Mouse (Mus musculus): ENCODE measurements around the gene Apobec2. TPM values are rescaled to one million over a fixed set of nuclear protein-coding genes. Genes with fewer than 3 reads are reported as not detected.

Apobec2 gene
- polyA plus RNA-seq, 1 experiment, result 122 TPM

GRCm38 (mm10) chr17:48467395-48468231 lies 34.9 kb upstream of the Apobec2 start:
- Histone ChIP-seq H3K79me2 (ENCODE audit: control insufficient read depth, insufficient read depth) (no peaks in the 10 kb centered on the region), H3K27me3 (ENCODE audit: control insufficient read depth, insufficient read depth, insufficient read length) (peaks cover 16% of the 10 kb centered on the region), H3K4me2 (ENCODE audit: low read depth) (no peak overlapping the region), H3K4me3 (no peak overlapping the region), H3K36me3 (ENCODE audit: control insufficient read depth, insufficient read depth) (no peaks in the 10 kb centered on the region), H3ac (ENCODE audit: control insufficient read depth, insufficient read length) (no peak overlapping the region)
- TF ChIP-seq MYOD1 (IDR thresholded peaks at IDR 0.05; ENCODE audit: control insufficient read depth in 1 of 3, insufficient read length in 2 of 3, low read depth in 2 of 3) (no peak), REST (IDR thresholded peaks at IDR 0.05; ENCODE audit: insufficient read depth, insufficient read length) (no peak), SRF (IDR thresholded peaks at IDR 0.05; ENCODE audit: control insufficient read depth, insufficient read length, low read depth) (no peak), POLR2A (IDR thresholded peaks at IDR 0.05; ENCODE audit: insufficient read length, low read depth) (no peak), E2F4 (IDR thresholded peaks at IDR 0.05; ENCODE audit: insufficient read depth) (no peak), MYOG (IDR thresholded peaks at IDR 0.05; ENCODE audit: control insufficient read depth in 1 of 3, insufficient read depth in 1 of 3, insufficient read length in 2 of 3, low read depth in 2 of 3) (no peak), USF1 (IDR thresholded peaks at IDR 0.05; ENCODE audit: low read depth) (no peak), CEBPB (IDR thresholded peaks at IDR 0.05; ENCODE audit: insufficient read depth, poor library complexity, severe bottlenecking) (no peak), POLR2AphosphoS2 (IDR thresholded peaks at IDR 0.05; ENCODE audit: insufficient read length, low read depth) (no peak), MAX (IDR thresholded peaks at IDR 0.05; ENCODE audit: low read depth) (no peak)

DNA sequence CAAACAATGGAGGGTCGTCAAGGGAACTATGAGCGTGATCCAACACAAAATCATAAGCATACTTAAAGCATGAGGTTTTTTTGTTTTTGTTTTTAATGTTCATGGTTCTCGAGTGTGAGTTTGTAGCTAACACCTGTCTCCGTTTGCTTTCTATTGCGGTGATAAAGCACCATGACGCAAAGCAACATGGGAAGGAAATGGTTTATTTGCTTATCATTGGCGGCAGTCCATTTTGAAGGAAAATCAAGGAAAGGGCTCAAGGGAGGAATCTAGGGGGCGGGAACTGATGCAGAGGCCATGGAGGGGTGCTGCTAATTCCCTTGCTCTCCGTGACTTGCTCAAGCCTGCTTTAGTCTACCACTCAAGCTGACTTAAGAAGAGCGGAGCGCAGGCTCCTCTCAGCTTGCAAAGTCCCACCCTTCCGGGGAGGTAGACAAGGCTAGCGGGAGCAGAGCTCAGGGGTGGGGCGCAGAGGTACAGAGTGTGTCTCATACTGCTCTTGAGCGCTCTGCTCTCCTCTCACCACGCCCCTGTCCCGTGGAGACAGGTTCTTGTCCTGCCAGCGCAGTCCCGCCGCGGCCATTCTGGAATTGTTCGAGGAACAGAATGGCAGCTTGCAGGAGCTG lies 34.2 kb upstream of the Apobec2 start:
- Histone ChIP-seq H3ac (ENCODE audit: control insufficient read depth, insufficient read length) (no peak overlapping the region), H3K4me2 (ENCODE audit: low read depth) (no peak overlapping the region), H3K36me3 (ENCODE audit: control insufficient read depth, insufficient read depth) (no peaks in the 10 kb centered on the region), H3K4me3 (no peak overlapping the region), H3K27me3 (ENCODE audit: control insufficient read depth, insufficient read depth, insufficient read length) (peaks cover 16% of the 10 kb centered on the region), H3K79me2 (ENCODE audit: control insufficient read depth, insufficient read depth) (no peaks in the 10 kb centered on the region)
- no peak for TF ChIP-seq SRF (IDR thresholded peaks at IDR 0.05; ENCODE audit: control insufficient read depth, insufficient read length, low read depth)
- TF ChIP-seq POLR2AphosphoS2 (IDR thresholded peaks at IDR 0.05; ENCODE audit: insufficient read length, low read depth), result no peak
- TF ChIP-seq POLR2A (IDR thresholded peaks at IDR 0.05; ENCODE audit: insufficient read length, low read depth), result no peak
- TF ChIP-seq MYOG (IDR thresholded peaks at IDR 0.05; ENCODE audit: control insufficient read depth in 1 of 3, insufficient read depth in 1 of 3, insufficient read length in 2 of 3, low read depth in 2 of 3), result no peak
- TF ChIP-seq MYOD1 (IDR thresholded peaks at IDR 0.05; ENCODE audit: control insufficient read depth in 1 of 3, insufficient read length in 2 of 3, low read depth in 2 of 3), result no peak
- TF ChIP-seq USF1 (IDR thresholded peaks at IDR 0.05; ENCODE audit: low read depth), result no peak
- TF ChIP-seq TCF12 (IDR thresholded peaks at IDR 0.05; ENCODE audit: insufficient read depth, poor library complexity, severe bottlenecking), result no peak
- TF ChIP-seq CEBPB (IDR thresholded peaks at IDR 0.05; ENCODE audit: insufficient read depth, poor library complexity, severe bottlenecking), result no peak
- no peak for TF ChIP-seq MAX (IDR thresholded peaks at IDR 0.05; ENCODE audit: low read depth)
- no peak for TF ChIP-seq TCF3 (IDR thresholded peaks at IDR 0.05; ENCODE audit: insufficient read length, low read depth)
- no peak for TF ChIP-seq REST (IDR thresholded peaks at IDR 0.05; ENCODE audit: insufficient read depth, insufficient read length)
- no peak for TF ChIP-seq E2F4 (IDR thresholded peaks at IDR 0.05; ENCODE audit: insufficient read depth)

- H3ac ChIP-seq (ENCODE audit: control insufficient read depth, insufficient read length), result no peak overlapping the region
- TF ChIP-seq TCF3 (IDR thresholded peaks at IDR 0.05; ENCODE audit: insufficient read length, low read depth), result no peak
- no peak for TF ChIP-seq MYOD1 (IDR thresholded peaks at IDR 0.05; ENCODE audit: control insufficient read depth in 1 of 3, insufficient read length in 2 of 3, low read depth in 2 of 3)
- no peak for TF ChIP-seq SRF (IDR thresholded peaks at IDR 0.05; ENCODE audit: control insufficient read depth, insufficient read length, low read depth)
- no peak for TF ChIP-seq REST (IDR thresholded peaks at IDR 0.05; ENCODE audit: insufficient read depth, insufficient read length)
- TF ChIP-seq POLR2A (IDR thresholded peaks at IDR 0.05; ENCODE audit: insufficient read length, low read depth), result no peak
- no peak for TF ChIP-seq USF1 (IDR thresholded peaks at IDR 0.05; ENCODE audit: low read depth)
- no peaks in the 10 kb centered on the region for H3K36me3 ChIP-seq (ENCODE audit: control insufficient read depth, insufficient read depth)
- no peak overlapping the region for H3K4me3 ChIP-seq
- H3K4me2 ChIP-seq (ENCODE audit: low read depth), result no peak overlapping the region
- H3K79me2 ChIP-seq (ENCODE audit: control insufficient read depth, insufficient read depth), result no peaks in the 10 kb centered on the region
- H3K27me3 ChIP-seq (ENCODE audit: control insufficient read depth, insufficient read depth, insufficient read length), result peaks cover 12% of the 10 kb centered on the region
Observed at GRCm38 (mm10) chr17:48463391-48463790, 30.7 kb upstream of the Apobec2 start.

DNA sequence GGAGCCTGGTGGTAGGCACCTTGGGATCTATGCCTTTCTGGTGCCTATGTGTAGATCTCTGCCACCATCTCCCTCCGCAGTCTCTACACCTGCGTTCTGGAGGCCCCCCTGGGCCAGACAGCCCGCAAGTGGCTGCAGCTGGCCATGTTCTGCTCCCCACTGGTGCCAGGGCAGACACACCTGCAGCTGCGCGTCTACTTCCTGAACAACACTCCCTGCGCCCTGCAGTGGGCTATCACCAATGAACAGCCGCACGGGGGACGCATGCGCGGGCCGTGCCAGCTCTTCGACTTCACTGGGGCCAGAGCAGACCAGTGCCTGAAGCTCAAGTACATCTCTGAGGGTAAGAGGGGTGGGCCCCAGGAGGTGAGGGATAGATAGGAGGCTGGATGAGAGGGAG lies 29.4 kb upstream of the Apobec2 start:
- Histone ChIP-seq H3K79me2 (ENCODE audit: control insufficient read depth, insufficient read depth) (no peaks in the 10 kb centered on the region), H3K4me2 (ENCODE audit: low read depth) (no peak overlapping the region), H3K4me3 (no peak overlapping the region), H3ac (ENCODE audit: control insufficient read depth, insufficient read length) (no peak overlapping the region), H3K36me3 (ENCODE audit: control insufficient read depth, insufficient read depth) (no peaks in the 10 kb centered on the region), H3K27me3 (ENCODE audit: control insufficient read depth, insufficient read depth, insufficient read length) (peaks cover 8% of the 10 kb centered on the region)
- no peak for TF ChIP-seq TCF3 (IDR thresholded peaks at IDR 0.05; ENCODE audit: insufficient read length, low read depth)
- no peak for TF ChIP-seq E2F4 (IDR thresholded peaks at IDR 0.05; ENCODE audit: insufficient read depth)
- TF ChIP-seq SRF (IDR thresholded peaks at IDR 0.05; ENCODE audit: control insufficient read depth, insufficient read length, low read depth), result no peak
- TF ChIP-seq REST (IDR thresholded peaks at IDR 0.05; ENCODE audit: insufficient read depth, insufficient read length), result no peak
- no peak for TF ChIP-seq MYOD1 (IDR thresholded peaks at IDR 0.05; ENCODE audit: control insufficient read depth in 1 of 3, insufficient read length in 2 of 3, low read depth in 2 of 3)
- TF ChIP-seq POLR2A (IDR thresholded peaks at IDR 0.05; ENCODE audit: insufficient read length, low read depth), result no peak
- no peak for TF ChIP-seq MAX (IDR thresholded peaks at IDR 0.05; ENCODE audit: low read depth)
- no peak for TF ChIP-seq CEBPB (IDR thresholded peaks at IDR 0.05; ENCODE audit: insufficient read depth, poor library complexity, severe bottlenecking)
- no peak for TF ChIP-seq USF1 (IDR thresholded peaks at IDR 0.05; ENCODE audit: low read depth)
- no peak for TF ChIP-seq TCF12 (IDR thresholded peaks at IDR 0.05; ENCODE audit: insufficient read depth, poor library complexity, severe bottlenecking)
- TF ChIP-seq MYOG (IDR thresholded peaks at IDR 0.05; ENCODE audit: control insufficient read depth in 1 of 3, insufficient read depth in 1 of 3, insufficient read length in 2 of 3, low read depth in 2 of 3), result no peak
- no peak for TF ChIP-seq POLR2AphosphoS2 (IDR thresholded peaks at IDR 0.05; ENCODE audit: insufficient read length, low read depth)

All from myocyte (in vitro differentiated cells).